Mouse (Mus musculus) embryonic facial prominence, embryonic 14.5 days (tissue): ENCODE measurements at regions not wholly inside any gene's neighbourhood (a gene's known extent, or its start where the extent isn't known, plus 50 kb on each side); places are given as distances from the start of the nearest gene placed in this dataset.

Source experiments
- ATAC-seq: fragments of 200-750 bp; cut with Nextera tagmentation; 2 replicates; pipeline ENCODE4 v1.8.0; 2017; ENCODE audit warnings: low read depth, moderate number of reproducible peaks, moderate TSS enrichment
- DNase-seq: peaks from one replicate; pipeline ENCODE4 v3.0.0-alpha.2; 2015; ENCODE audit warnings: low spot score
- H3K27ac ChIP-seq: fragments of 300-500 bp; sonication (generic); replicated peaks from 2 replicates; pipeline ENCODE4 v1.5.1; 2014; ENCODE audit warnings: low read depth, mild to moderate bottlenecking, low read length, moderate library complexity
- H3K27me3 ChIP-seq: fragments of 300-500 bp; sonication (generic); replicated peaks from 2 replicates; pipeline ENCODE4 v1.6.1; 2014; ENCODE audit warnings: low read length; ENCODE audit not compliant: control insufficient read depth, insufficient read depth
- H3K36me3 ChIP-seq: fragments of 300-500 bp; sonication (generic); 2 replicates; pipeline ENCODE4 v1.6.1; 2014; ENCODE audit warnings: low read length, mixed read lengths; ENCODE audit not compliant: control insufficient read depth, insufficient read depth
- H3K4me1 ChIP-seq: fragments of 300-500 bp; sonication (generic); 2 replicates; pipeline ENCODE4 v1.6.1; 2014; ENCODE audit warnings: antibody characterized with exemption, low read length; ENCODE audit not compliant: control insufficient read depth, insufficient read depth
- H3K4me2 ChIP-seq: fragments of 300-500 bp; sonication (generic); 2 replicates; pipeline ENCODE4 v1.6.1; 2014; ENCODE audit warnings: low read depth, mild to moderate bottlenecking, low read length, moderate library complexity, mixed read lengths
- H3K4me3 ChIP-seq: fragments of 300-500 bp; sonication (generic); 2 replicates; pipeline ENCODE4 v1.5.1; 2014; ENCODE audit warnings: low read depth, mild to moderate bottlenecking, low read length
- H3K9ac ChIP-seq: fragments of 300-500 bp; sonication (generic); 2 replicates; pipeline ENCODE4 v1.6.1; 2014; ENCODE audit warnings: low read depth, mild to moderate bottlenecking, low read length, moderate library complexity, mixed read lengths
- H3K9me3 ChIP-seq: fragments of 300-500 bp; sonication (generic); 2 replicates; pipeline ENCODE4 v1.6.1; 2016; ENCODE audit warnings: low read length; ENCODE audit not compliant: control insufficient read depth
- WGBS: fragments of 180-500 bp; shearing (Covaris S2); extraction: QIAGEN DNeasy Blood & Tissue Kit; methylation state at CpG from one replicate; pipeline ENCODE4 v1.1.7; 2014; 5-methylcytosine and 5-hydroxymethylcytosine counted together

- 45% methylated on average over 10 of the region's 10 CpGs for WGBS
- peaks cover 34% of the 10 kb centered on the region for H3K27me3 ChIP-seq
- H3K4me1 ChIP-seq, result no peaks in the 10 kb centered on the region
- no peaks in the 10 kb centered on the region for H3K36me3 ChIP-seq
- no peak overlapping the region for H3K4me3 ChIP-seq
- no peak overlapping the region for H3K9ac ChIP-seq
- no peak overlapping the region for H3K4me2 ChIP-seq
- no peak for ATAC-seq
- DNase-seq, result no peak
- H3K27ac ChIP-seq, result no peak overlapping the region
- no peaks in the 10 kb centered on the region for H3K9me3 ChIP-seq
These were observed 526.8 kb upstream of the Sall1 start for GRCm38 (mm10) chr8:89570639-89571325.

GRCm38 (mm10) chr8:89569406-89569805 lies 525.4 kb upstream of the Sall1 start:
- H3K27ac ChIP-seq, result no peak overlapping the region
- H3K4me2 ChIP-seq, result no peak overlapping the region
- no peaks in the 10 kb centered on the region for H3K36me3 ChIP-seq
- H3K4me3 ChIP-seq, result no peak overlapping the region
- DNase-seq (no peak), ATAC-seq (no peak)
- no peaks in the 10 kb centered on the region for H3K9me3 ChIP-seq
- 54% methylated on average over 9 of the region's 9 CpGs for WGBS
- H3K4me1 ChIP-seq, result no peaks in the 10 kb centered on the region
- H3K9ac ChIP-seq, result no peak overlapping the region
- peaks cover 31% of the 10 kb centered on the region for H3K27me3 ChIP-seq

GRCm38 (mm10) chr8:89568641-89569040 lies 524.7 kb upstream of the Sall1 start:
- Histone ChIP-seq H3K36me3 (no peaks in the 10 kb centered on the region), H3K27me3 (peaks cover 29% of the 10 kb centered on the region), H3K27ac (no peak overlapping the region), H3K9me3 (no peaks in the 10 kb centered on the region), H3K9ac (no peak overlapping the region), H3K4me2 (no peak overlapping the region), H3K4me1 (no peaks in the 10 kb centered on the region), H3K4me3 (no peak overlapping the region)
- DNase-seq, result no peak
- no peak for ATAC-seq
- 66% methylated on average over 7 of the region's 7 CpGs for WGBS

GRCm38 (mm10) chr8:89566986-89567385 lies 523.0 kb upstream of the Sall1 start:
- DNase-seq (no peak), ATAC-seq (no peak)
- WGBS, result 46% methylated on average over 7 of the region's 7 CpGs
- no peaks in the 10 kb centered on the region for H3K4me1 ChIP-seq
- no peak overlapping the region for H3K4me2 ChIP-seq
- H3K36me3 ChIP-seq, result no peaks in the 10 kb centered on the region
- H3K9ac ChIP-seq, result no peak overlapping the region
- H3K27me3 ChIP-seq, result peaks cover 15% of the 10 kb centered on the region
- no peak overlapping the region for H3K27ac ChIP-seq
- no peaks in the 10 kb centered on the region for H3K9me3 ChIP-seq
- H3K4me3 ChIP-seq, result no peak overlapping the region

GRCm38 (mm10) chr8:89566461-89566860 lies 522.5 kb upstream of the Sall1 start:
- Histone ChIP-seq H3K9me3 (no peaks in the 10 kb centered on the region), H3K4me2 (no peak overlapping the region), H3K9ac (no peak overlapping the region), H3K36me3 (no peaks in the 10 kb centered on the region), H3K27me3 (peaks cover 13% of the 10 kb centered on the region), H3K4me3 (no peak overlapping the region), H3K4me1 (no peaks in the 10 kb centered on the region), H3K27ac (no peak overlapping the region)
- ATAC-seq, result no peak
- DNase-seq, result no peak
- WGBS, result 46% methylated on average over 4 of the region's 4 CpGs

GRCm38 (mm10) chr8:89565147-89565826 lies 521.3 kb upstream of the Sall1 start:
- Histone ChIP-seq H3K27ac (no peak overlapping the region), H3K36me3 (no peaks in the 10 kb centered on the region), H3K27me3 (peaks cover 10% of the 10 kb centered on the region; the same call in 1 of the 2 replicates), H3K4me3 (no peak overlapping the region), H3K4me1 (no peaks in the 10 kb centered on the region), H3K4me2 (no peak overlapping the region), H3K9ac (no peak overlapping the region), H3K9me3 (no peaks in the 10 kb centered on the region)
- ATAC-seq, result no peak
- 82% methylated on average over 9 of the region's 9 CpGs for WGBS
- no peak for DNase-seq

GRCm38 (mm10) chr8:89563544-89563943 lies 519.6 kb upstream of the Sall1 start:
- H3K36me3 ChIP-seq, result no peaks in the 10 kb centered on the region
- 38% methylated on average over 2 of the region's 2 CpGs for WGBS
- H3K4me3 ChIP-seq, result no peak overlapping the region
- peaks cover 8% of the 10 kb centered on the region; the same call in 1 of the 2 replicates for H3K27me3 ChIP-seq
- H3K27ac ChIP-seq, result no peak overlapping the region
- H3K4me1 ChIP-seq, result no peaks in the 10 kb centered on the region
- H3K9ac ChIP-seq, result no peak overlapping the region
- DNase-seq, result no peak
- no peaks in the 10 kb centered on the region for H3K9me3 ChIP-seq
- H3K4me2 ChIP-seq, result no peak overlapping the region
- no peak for ATAC-seq

GRCm38 (mm10) chr8:89562597-89562996 lies 518.6 kb upstream of the Sall1 start:
- Histone ChIP-seq H3K27ac (no peak overlapping the region), H3K9ac (no peak overlapping the region), H3K4me2 (no peak overlapping the region), H3K27me3 (0 out of 2 replicates have a peak, but pooled peaks cover 6% of the 10 kb centered on the region), H3K4me1 (no peaks in the 10 kb centered on the region), H3K4me3 (no peak overlapping the region), H3K36me3 (no peaks in the 10 kb centered on the region), H3K9me3 (no peaks in the 10 kb centered on the region)
- no peak for DNase-seq
- WGBS, result 66% methylated on average over 8 of the region's 8 CpGs
- no peak for ATAC-seq

- no peak for ATAC-seq
- Histone ChIP-seq H3K9ac (no peak overlapping the region), H3K4me2 (no peak overlapping the region), H3K4me1 (no peaks in the 10 kb centered on the region), H3K36me3 (no peaks in the 10 kb centered on the region), H3K27ac (no peak overlapping the region), H3K27me3 (no peaks in the 10 kb centered on the region; the same call in 1 of the 2 replicates), H3K9me3 (no peaks in the 10 kb centered on the region), H3K4me3 (no peak overlapping the region)
- WGBS, result 29% methylated on average over 3 of the region's 3 CpGs
- no peak for DNase-seq
These were observed 497.3 kb upstream of the Sall1 start for GRCm38 (mm10) chr8:89541231-89541630.
